Mouse (Mus musculus) heart, postnatal 14 days (tissue): ENCODE measurements around the gene Nxph4. TPM values are rescaled to one million over a fixed set of nuclear protein-coding genes. Genes with fewer than 3 reads are reported as not detected.

ENCODE experiments used
- DNase-seq, 2 experiments: peaks; one replicate each; pipeline ENCODE4 v3.0.0; 2021 to 2022
- intact Hi-C: fragments of 180-260 bp; cut with DNase I; formaldehyde crosslinking; loops from one replicate; pipeline ENCODE4 v1.15.1; 2025
- total RNA-seq, 2 experiments: library from RNA; stranded (reverse); gene quantifications; 2 replicates each; pipeline ENCODE4 v1.2.3; 2021

The Nxph4 gene
- total RNA-seq, 2 experiments from 2014 or later, result 1.1 TPM

DNA sequence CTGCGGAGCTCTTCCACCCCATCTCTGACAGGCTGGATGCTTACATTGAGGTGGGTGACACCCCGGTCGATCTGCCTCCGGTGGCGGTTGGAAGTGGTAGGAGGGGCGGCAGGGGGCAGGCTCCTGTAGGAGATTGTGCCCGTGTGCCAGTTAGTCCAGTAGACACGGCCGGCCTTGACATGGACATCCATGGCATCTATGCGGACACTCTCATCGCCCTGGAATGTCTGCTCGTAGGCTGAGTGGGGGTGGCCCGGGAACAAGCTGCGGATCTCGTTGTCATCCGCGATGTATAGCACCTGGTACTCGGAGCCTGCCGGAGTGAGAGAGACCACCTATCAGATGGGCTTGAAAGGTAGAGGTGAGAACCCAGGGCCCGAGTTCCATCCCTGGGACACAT, 10.0 kb upstream of the Nxph4 start:
- intact Hi-C loops, result no loop called here

GRCm38 (mm10) chr10:127543916-127544315, 9.6 kb upstream of the Nxph4 start:
- intact Hi-C loops, result no loop called here
- no peak for DNase-seq

More for the DNA sequence above, 10.0 kb upstream of the Nxph4 start:
- DNase-seq, result no peak

GRCm38 (mm10) chr10:127542720-127543119, 8.4 kb upstream of the Nxph4 start:
- intact Hi-C loops, result no loop called here
- DNase-seq, result no peak

DNA sequence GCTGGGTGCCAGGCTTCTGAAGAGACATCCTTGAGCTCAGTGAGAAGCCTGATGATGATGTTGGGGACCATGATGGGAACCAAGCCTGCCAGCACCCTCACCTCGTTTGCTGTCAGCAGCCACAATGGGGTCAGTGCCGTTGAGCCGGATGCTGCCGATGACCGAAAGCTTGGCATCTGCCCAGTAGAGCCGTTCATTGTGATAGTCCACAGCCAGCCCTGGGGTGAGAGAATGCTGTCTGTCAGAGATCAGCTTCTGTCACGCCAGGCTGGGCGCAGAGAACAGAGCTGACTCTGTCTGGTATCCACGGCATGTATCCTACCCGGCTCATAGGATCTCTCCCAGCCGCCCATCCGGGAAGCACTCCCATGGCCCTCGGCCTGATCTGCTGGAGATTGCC, 7.7 kb upstream of the Nxph4 start:
- peak in 1 of 2 experiments; percentile 50 for DNase-seq
- intact Hi-C loops, result no loop called here

DNA sequence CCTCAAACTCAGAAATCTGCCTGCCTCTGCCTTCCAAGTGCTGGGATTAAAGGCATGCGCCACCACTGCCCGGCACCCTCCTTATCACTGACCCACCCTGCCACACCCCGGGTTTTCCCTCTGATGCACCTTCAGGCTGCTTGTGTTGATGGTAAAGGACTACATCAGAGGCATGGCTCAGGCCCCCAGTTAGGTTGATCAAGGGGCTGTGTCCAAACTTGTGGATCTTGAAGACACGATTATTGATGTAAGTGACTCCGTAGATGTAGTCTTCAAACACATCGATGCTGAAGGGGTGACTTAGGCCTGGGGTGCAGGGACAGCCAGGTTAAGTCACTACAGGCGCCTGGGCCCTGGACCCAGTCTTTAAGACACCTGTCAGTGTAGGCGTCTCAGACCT, 7.2 kb upstream of the Nxph4 start:
- intact Hi-C loops, result no loop called here
- DNase-seq, result no peak

GRCm38 (mm10) chr10:127537854-127538583, 3.7 kb upstream of the Nxph4 start:
- DNase-seq, result peak; percentile 78 to 88
- intact Hi-C loops, result loop anchor here (1.0 kb wide), 2 partner anchors 25 to 29 kb away; no protein-coding TSS in a partner anchor

- DNase-seq, result peak; percentile 54 to 56
- intact Hi-C loops, result loop anchor here (1.0 kb wide), 1 partner anchor 27 kb away; no protein-coding TSS in a partner anchor
Observed at GRCm38 (mm10) chr10:127536586-127537314, 2.4 kb upstream of the Nxph4 start.

GRCm38 (mm10) chr10:127534929-127535384, 598 bp upstream of the Nxph4 start:
- intact Hi-C loops, result no loop called here
- DNase-seq, result no peak

GRCm38 (mm10) chr10:127531548-127531947, 2.8 kb downstream of the Nxph4 start:
- DNase-seq, result no peak
- intact Hi-C loops, result no loop called here

DNA sequence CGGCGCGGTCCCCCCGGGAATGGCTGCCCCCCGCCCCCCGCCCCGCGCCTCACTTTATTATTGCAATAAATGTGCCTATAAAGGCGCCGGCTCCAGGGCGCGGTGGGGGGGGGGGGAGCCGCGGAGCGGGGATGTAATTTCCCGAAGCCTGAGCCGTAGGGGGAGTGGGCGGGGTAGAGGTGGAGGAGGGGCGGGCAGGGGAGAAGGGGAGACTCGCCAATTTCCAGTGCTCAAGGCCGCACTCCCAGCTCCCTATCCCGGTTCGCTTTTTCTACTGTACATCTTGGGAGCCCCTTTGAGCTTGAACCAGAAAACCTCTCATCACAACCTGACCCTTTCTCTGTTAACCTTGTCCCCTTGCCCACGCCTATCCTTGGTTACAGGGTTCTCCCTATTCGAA, 3.4 kb downstream of the Nxph4 start:
- DNase-seq, result no peak
- intact Hi-C loops, result no loop called here

GRCm38 (mm10) chr10:127527481-127527880, 6.9 kb downstream of the Nxph4 start:
- no peak for DNase-seq
- intact Hi-C loops, result no loop called here

DNA sequence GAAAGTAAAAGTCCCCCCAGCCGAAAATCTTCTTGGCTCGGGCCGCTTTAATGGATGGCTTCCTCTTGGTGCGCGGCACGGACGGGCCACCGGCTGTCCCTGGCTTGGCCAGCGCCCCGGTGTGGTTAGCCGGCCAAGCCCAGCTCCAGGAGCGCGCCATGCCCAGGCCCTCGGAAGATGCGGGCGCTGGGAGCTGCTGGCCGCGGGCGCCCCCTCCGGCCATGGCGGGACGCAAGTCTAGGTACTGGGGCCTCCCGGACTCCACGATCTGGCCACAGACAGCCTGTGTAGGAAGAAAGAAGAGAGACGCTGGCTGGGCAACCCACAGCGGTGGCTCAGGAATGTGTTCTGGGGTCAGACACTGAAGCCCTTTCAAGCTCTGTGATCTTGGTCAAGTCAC, 7.7 kb downstream of the Nxph4 start:
- peak; percentile 73 to 79 for DNase-seq
- intact Hi-C loops, result no loop called here

- DNase-seq, result no peak
- intact Hi-C loops, result no loop called here
Observed at GRCm38 (mm10) chr10:127526048-127526447, 8.3 kb downstream of the Nxph4 start.

- DNase-seq, result no peak
- intact Hi-C loops, result no loop called here
Observed at GRCm38 (mm10) chr10:127524646-127525255, 9.6 kb downstream of the Nxph4 start.

GRCm38 (mm10) chr10:127522088-127522581, 12.2 kb downstream of the Nxph4 start, which contains the start of gene Shmt2:
TSS of gene Shmt2 (minus strand) at chr10:127522444.
- intact Hi-C loops, result no loop called here
- peak; percentile 81 to 83 for DNase-seq

- no peak for DNase-seq
- intact Hi-C loops, result no loop called here
Observed at GRCm38 (mm10) chr10:127521611-127522080, 12.7 kb downstream of the Nxph4 start.

- intact Hi-C loops, result no loop called here
- DNase-seq, result no peak
Observed at GRCm38 (mm10) chr10:127520714-127521357, 13.5 kb downstream of the Nxph4 start.

- DNase-seq, result no peak
- intact Hi-C loops, result no loop called here
Observed at GRCm38 (mm10) chr10:127519903-127520713, 14.3 kb downstream of the Nxph4 start.

GRCm38 (mm10) chr10:127519041-127519701, 15.2 kb downstream of the Nxph4 start:
- intact Hi-C loops, result no loop called here
- DNase-seq, result no peak
